Mouse (Mus musculus): Measurements from ENCODE around the gene Olfr317.
"Not testable (repeated sequence)": the region's sequence is repeated elsewhere in the genome, so short reads cannot be mapped to it uniquely, and the experiment has no call there.

The Olfr317 gene

DNA sequence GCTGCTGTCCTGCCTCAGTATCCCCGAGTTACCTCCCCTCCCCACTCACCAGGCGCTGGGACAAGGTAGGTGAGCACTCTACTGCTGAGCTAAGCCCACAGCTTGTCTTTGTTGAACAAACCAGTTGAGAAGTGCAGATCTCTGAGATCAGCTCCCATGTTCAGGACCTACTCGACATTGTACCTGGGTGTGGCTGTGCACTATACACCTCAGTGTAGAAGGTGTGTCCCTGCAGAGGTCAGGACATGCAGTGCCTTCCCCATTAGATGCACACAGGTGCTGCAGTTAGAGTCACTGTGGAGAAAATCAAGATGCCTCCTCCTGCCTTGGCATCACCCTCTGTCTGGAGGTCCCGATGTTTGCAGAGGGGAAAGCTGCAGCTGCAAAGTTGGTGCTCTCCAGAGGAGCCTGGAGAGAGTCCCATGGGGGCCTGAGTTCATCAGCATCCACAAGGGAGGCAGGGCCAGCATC, at the start of gene Olfr317:
Olfr317 (minus strand) TSS at position 421 of the 471 bp plus-strand sequence.
- no peak for DNase-seq (ENCODE audit: low spot score)

DNA sequence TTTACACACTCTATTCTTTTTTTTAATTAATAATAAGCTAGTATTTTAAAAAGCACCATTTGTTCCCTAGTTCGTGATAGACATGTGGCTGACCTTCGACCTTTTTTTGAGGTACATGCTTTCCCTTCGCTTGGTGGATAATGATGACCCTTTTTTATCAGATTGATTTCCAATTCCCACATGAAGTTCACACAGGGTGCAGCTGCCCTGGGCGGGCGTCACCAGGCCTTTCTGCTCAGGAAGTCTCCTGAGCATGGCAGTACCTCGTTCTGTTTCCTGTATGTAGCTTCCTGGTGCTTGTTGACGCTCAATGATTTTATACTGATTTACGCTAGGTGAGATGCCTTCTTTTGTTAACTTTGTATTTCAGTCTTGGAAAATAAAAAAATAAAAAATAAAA, 49.3 kb upstream of the Olfr317 start:
- no peak for DNase-seq (ENCODE audit: low spot score)

- DNase-seq (ENCODE audit: low spot score): no peak
Measured at GRCm38 (mm10) chr11:58787651-58788050, 48.6 kb upstream of the Olfr317 start.

DNA sequence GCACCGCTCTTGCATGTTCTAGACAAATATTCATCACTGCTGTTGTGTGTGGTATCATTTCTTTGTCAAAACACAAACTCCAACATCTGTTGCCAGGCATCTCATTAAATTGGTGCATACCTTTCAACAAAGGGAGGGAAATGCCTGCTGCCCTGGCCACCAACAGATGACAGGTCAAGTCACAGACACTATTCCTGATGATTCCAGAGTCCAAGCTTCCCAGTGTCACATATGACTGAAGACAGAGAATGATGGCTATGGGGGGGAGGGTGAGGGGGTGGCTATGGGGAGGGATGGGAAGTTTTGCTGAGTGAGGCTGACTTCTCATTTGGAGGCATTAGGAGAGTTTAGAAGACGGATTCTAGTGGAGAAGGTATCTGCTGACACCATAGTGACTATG, 45.2 kb upstream of the Olfr317 start:
- DNase-seq (ENCODE audit: low spot score): no peak

DNA sequence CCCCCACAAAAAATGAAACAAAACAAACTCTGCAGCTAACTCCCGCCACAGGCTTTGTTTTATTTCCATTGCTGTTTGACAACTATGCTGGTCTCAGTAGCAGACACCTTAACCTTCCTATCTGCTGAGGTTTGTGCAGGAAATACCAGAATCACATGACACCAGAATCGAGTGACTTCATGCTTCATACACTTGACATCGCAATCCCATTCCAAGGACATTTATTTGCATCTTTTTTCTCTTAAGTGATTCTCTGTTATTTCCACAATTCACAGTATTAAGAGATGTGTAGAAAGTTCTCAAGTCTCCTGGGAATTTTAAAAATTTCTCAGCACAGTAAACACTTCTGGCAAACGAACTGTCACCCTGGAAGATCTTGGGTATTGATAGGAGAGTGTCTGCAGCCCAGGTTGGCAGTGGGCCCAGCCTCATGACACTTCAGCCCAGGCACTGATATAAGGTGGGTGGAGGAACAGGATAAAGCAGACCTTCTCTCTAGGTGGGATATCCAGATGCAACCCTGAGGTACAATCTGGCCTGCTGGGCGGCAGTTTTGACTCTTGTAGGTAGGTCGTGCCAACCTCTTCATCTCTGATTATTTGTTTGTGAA, 43.6 kb upstream of the Olfr317 start, which contains the start of gene Olfr314:
Olfr314 (plus strand) TSS at position 473 of the 610 bp plus-strand sequence.
- no peak for DNase-seq (ENCODE audit: low spot score)

DNA sequence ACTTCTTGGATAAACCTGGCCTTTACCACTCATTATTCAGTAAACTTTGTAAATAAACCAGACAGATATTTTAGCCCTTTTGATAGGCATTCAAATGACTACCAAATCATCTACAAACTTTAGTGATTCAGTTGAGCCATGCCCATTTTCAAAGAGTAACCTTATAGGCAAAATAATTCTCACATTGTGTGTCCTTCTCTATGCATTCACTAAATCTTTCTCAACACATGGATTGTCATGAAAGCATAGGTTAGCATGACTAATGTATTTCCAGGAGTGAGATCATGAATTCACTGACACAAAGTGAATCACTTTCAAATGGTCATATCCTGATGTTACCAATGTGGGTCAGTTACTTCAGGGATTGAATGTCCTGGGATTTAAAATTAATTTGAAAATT, 33.9 kb upstream of the Olfr317 start, which contains the start of gene Olfr315:
Olfr315 (plus strand) TSS at position 301 of the 400 bp plus-strand sequence.
- DNase-seq (ENCODE audit: low spot score): no peak

GRCm38 (mm10) chr11:58752434-58752833, 13.4 kb upstream of the Olfr317 start, which contains the start of gene Olfr316:
Gene Olfr316 (plus strand): TSS chr11:58752734.
- DNase-seq (ENCODE audit: low spot score): no peak

- DNase-seq (ENCODE audit: low spot score): not testable (repeated sequence)
Measured at GRCm38 (mm10) chr11:58751096-58751495, 12.1 kb upstream of the Olfr317 start.

- DNase-seq (ENCODE audit: low spot score): no peak
Measured at GRCm38 (mm10) chr11:58733372-58733771, 5.6 kb downstream of the Olfr317 start.

DNA sequence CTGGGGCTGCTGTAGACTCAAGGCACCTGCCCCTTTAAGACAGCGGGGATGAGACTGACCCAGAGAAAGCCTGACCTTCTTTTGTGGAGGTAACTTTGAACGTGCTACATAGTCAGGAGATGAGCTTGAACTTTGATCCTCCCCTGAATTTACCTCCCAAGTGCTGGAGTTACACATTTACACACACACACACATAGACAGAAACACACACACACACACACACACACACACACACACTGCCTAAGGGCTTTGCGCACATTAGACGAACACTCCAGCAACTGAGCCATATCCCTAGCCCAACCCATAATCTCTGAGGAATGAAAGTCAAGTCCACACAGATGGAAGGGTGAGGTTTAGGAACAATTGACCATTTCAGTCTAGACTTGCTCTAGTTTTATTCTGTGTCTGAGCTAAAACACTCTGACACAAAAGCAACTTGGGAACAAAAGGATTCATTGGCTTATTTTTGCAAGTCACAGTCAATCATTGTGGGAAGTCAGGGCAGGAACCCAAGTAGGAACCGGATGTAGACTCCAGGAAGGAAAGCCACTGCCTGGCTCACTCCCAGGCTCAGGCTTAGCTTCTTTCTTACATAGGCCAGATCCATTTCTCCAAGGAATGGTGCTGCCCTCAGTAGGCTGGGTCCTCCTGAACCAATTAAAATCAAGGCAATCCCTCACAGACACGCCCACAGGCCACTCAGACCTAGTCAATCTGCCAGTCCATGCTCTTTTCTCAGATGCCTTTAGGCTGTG, 10.9 kb downstream of the Olfr317 start:
- DNase-seq (ENCODE audit: low spot score): not testable (repeated sequence)

GRCm38 (mm10) chr11:58723914-58724313, 15.1 kb downstream of the Olfr317 start, which contains the start of gene Olfr318:
Gene Olfr318 (minus strand): TSS chr11:58724014.
- no peak for DNase-seq (ENCODE audit: low spot score)

GRCm38 (mm10) chr11:58719701-58720100, 19.3 kb downstream of the Olfr317 start:
- no peak for DNase-seq (ENCODE audit: low spot score)

DNA sequence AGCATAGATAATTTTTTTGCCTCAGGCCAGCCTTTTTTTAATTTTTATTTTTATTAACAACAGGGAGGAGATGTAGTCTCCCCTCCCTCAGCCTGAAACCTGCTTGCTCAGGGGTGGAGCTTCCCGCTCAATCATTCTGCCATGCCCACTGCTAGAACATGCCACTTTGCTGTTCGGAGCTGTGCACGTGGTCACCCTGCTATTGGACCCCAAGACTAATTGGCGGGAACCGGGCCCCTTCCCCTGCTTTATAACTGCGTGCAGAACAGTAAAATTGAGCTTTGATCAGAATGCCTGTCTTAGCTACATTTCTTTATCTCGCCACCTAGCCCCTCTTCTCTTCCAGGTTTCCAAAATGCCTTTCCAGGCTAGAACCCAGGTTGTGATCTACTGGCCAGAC, 21.3 kb downstream of the Olfr317 start:
- DNase-seq (ENCODE audit: low spot score): not testable (repeated sequence)

DNA sequence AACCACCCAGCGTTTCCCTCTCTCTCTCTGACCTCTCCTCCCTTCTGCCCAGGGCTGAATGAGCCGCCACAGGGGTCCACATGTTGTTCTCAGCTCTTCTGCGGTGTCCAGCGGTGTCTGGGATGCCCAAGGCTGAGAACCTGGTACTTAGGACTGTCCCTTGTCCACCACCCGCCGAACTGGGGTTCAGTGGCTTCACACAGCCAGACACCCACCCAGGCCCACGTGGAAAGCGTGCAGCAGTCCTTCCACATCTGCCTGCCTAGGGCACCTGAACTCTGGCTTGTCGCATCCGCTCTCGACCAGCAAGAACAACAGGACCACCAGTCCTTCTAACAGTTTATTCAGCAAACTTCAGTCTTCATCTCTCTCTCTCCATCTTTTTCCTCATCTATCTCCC, 29.9 kb downstream of the Olfr317 start:
- DNase-seq (ENCODE audit: low spot score): no peak

- no peak for DNase-seq (ENCODE audit: low spot score)
Measured at GRCm38 (mm10) chr11:58698862-58699261, 40.1 kb downstream of the Olfr317 start, which contains the start of gene Olfr319. Gene Olfr319 (plus strand): TSS chr11:58699162.
